Mouse (Mus musculus): ENCODE measurements at regions not wholly inside any gene's neighbourhood (a gene's known extent, or its start where the extent isn't known, plus 50 kb on each side); places are given as distances from the start of the nearest gene placed in this dataset.

- Histone ChIP-seq H3K9ac (no peak overlapping the region), H3K4me3 (no peak overlapping the region), H3K9me3 (no peaks in the 10 kb centered on the region), H3K27me3 (replicated peaks) (no peaks in the 10 kb centered on the region), H3K4me2 (no peak overlapping the region), H3K27ac (no peak overlapping the region), H3K4me1 (no peaks in the 10 kb centered on the region), H3K36me3 (replicated peaks) (no peaks in the 10 kb centered on the region)
- ATAC-seq (replicated peaks) = no peak
- 68% methylated on average over 2 of the region's 2 CpGs for WGBS
Observed at GRCm38 (mm10) chr17:88303991-88304390, 136.5 kb upstream of the Foxn2 start.

GRCm38 (mm10) chr17:88305165-88305564, 135.3 kb upstream of the Foxn2 start:
- H3K4me2 ChIP-seq = no peak overlapping the region
- H3K4me3 ChIP-seq = no peak overlapping the region
- no peaks in the 10 kb centered on the region for H3K4me1 ChIP-seq
- WGBS = 79% methylated on average over 9 of the region's 9 CpGs
- H3K9ac ChIP-seq = no peak overlapping the region
- H3K9me3 ChIP-seq = no peaks in the 10 kb centered on the region
- ATAC-seq (replicated peaks) = no peak
- no peak overlapping the region for H3K27ac ChIP-seq
- no peaks in the 10 kb centered on the region for H3K36me3 ChIP-seq (replicated peaks)
- no peaks in the 10 kb centered on the region for H3K27me3 ChIP-seq (replicated peaks)

GRCm38 (mm10) chr17:88306325-88306724, 134.2 kb upstream of the Foxn2 start:
- no peak overlapping the region for H3K9ac ChIP-seq
- ATAC-seq (replicated peaks) = 0 out of 2 replicates have a peak, but pooled peaks have one; percentile 3
- WGBS = 62% methylated on average over 9 of the region's 9 CpGs

GRCm38 (mm10) chr17:88307082-88307481, 133.4 kb upstream of the Foxn2 start:
- Histone ChIP-seq H3K4me1 (no peaks in the 10 kb centered on the region), H3K27me3 (replicated peaks) (no peaks in the 10 kb centered on the region), H3K9me3 (no peaks in the 10 kb centered on the region), H3K4me3 (no peak overlapping the region), H3K9ac (no peak overlapping the region), H3K4me2 (no peak overlapping the region), H3K27ac (no peak overlapping the region), H3K36me3 (replicated peaks) (no peaks in the 10 kb centered on the region)
- WGBS = 46% methylated on average over 4 of the region's 4 CpGs
- ATAC-seq (replicated peaks) = no peak

More at GRCm38 (mm10) chr17:88306325-88306724, 134.2 kb upstream of the Foxn2 start:
- Histone ChIP-seq H3K9me3 (no peaks in the 10 kb centered on the region), H3K27ac (no peak overlapping the region), H3K4me2 (no peak overlapping the region), H3K4me3 (no peak overlapping the region), H3K27me3 (replicated peaks) (no peaks in the 10 kb centered on the region), H3K4me1 (no peaks in the 10 kb centered on the region), H3K36me3 (replicated peaks) (no peaks in the 10 kb centered on the region)

GRCm38 (mm10) chr17:88307826-88308225, 132.7 kb upstream of the Foxn2 start:
- Histone ChIP-seq H3K27ac (no peak overlapping the region), H3K27me3 (replicated peaks) (no peaks in the 10 kb centered on the region), H3K4me1 (no peaks in the 10 kb centered on the region), H3K9ac (no peak overlapping the region), H3K9me3 (no peaks in the 10 kb centered on the region; the same call in 1 of the 2 replicates), H3K4me3 (no peak overlapping the region), H3K36me3 (replicated peaks) (no peaks in the 10 kb centered on the region), H3K4me2 (no peak overlapping the region)
- WGBS = 94% methylated on average over 9 of the region's 9 CpGs
- ATAC-seq (replicated peaks) = no peak

- no peak overlapping the region for H3K27ac ChIP-seq
- no peaks in the 10 kb centered on the region for H3K4me1 ChIP-seq
- no peaks in the 10 kb centered on the region; the same call in 1 of the 2 replicates for H3K9me3 ChIP-seq
- H3K9ac ChIP-seq = no peak overlapping the region
- no peak overlapping the region for H3K4me3 ChIP-seq
- H3K36me3 ChIP-seq (replicated peaks) = no peaks in the 10 kb centered on the region
- no peak for ATAC-seq (replicated peaks)
- 87% methylated on average over 2 of the region's 2 CpGs for WGBS
- H3K4me2 ChIP-seq = no peak overlapping the region
- no peaks in the 10 kb centered on the region for H3K27me3 ChIP-seq (replicated peaks)
Observed at GRCm38 (mm10) chr17:88312876-88313275, 127.6 kb upstream of the Foxn2 start.

GRCm38 (mm10) chr17:88316213-88316967, 124.1 kb upstream of the Foxn2 start:
- Histone ChIP-seq H3K4me2 (no peak overlapping the region), H3K27me3 (replicated peaks) (no peaks in the 10 kb centered on the region), H3K4me3 (no peak overlapping the region), H3K9me3 (no peaks in the 10 kb centered on the region; the same call in 1 of the 2 replicates), H3K36me3 (replicated peaks) (no peaks in the 10 kb centered on the region), H3K4me1 (no peaks in the 10 kb centered on the region), H3K27ac (peak overlapping the region; percentile 48; the same call in 1 of the 2 replicates), H3K9ac (no peak overlapping the region)
- 46% methylated on average over 15 of the region's 15 CpGs for WGBS
- peak; percentile 92 for ATAC-seq (replicated peaks)

- 75% methylated on average over 5 of the region's 5 CpGs for WGBS
Observed at GRCm38 (mm10) chr17:88317311-88317710, 123.2 kb upstream of the Foxn2 start.

GRCm38 (mm10) chr17:88317806-88318205, 122.7 kb upstream of the Foxn2 start:
- H3K4me3 ChIP-seq = no peak overlapping the region
- H3K9me3 ChIP-seq = no peaks in the 10 kb centered on the region; the same call in 1 of the 2 replicates
- H3K27ac ChIP-seq = no peak overlapping the region
- no peaks in the 10 kb centered on the region for H3K36me3 ChIP-seq (replicated peaks)
- ATAC-seq (replicated peaks) = no peak
- no peak overlapping the region for H3K4me2 ChIP-seq
- no peaks in the 10 kb centered on the region for H3K4me1 ChIP-seq
- WGBS = 86% methylated on average over 7 of the region's 7 CpGs
- peaks cover 9% of the 10 kb centered on the region; the same call in 1 of the 2 replicates for H3K27me3 ChIP-seq (replicated peaks)
- no peak overlapping the region for H3K9ac ChIP-seq

More at GRCm38 (mm10) chr17:88317311-88317710, 123.2 kb upstream of the Foxn2 start:
- Histone ChIP-seq H3K9ac (no peak overlapping the region), H3K4me3 (no peak overlapping the region), H3K4me1 (no peaks in the 10 kb centered on the region), H3K27me3 (replicated peaks) (peaks cover 5% of the 10 kb centered on the region; the same call in 1 of the 2 replicates), H3K4me2 (no peak overlapping the region), H3K27ac (no peak overlapping the region), H3K9me3 (no peaks in the 10 kb centered on the region; the same call in 1 of the 2 replicates), H3K36me3 (replicated peaks) (no peaks in the 10 kb centered on the region)
- no peak for ATAC-seq (replicated peaks)

- Histone ChIP-seq H3K9ac (no peak overlapping the region), H3K4me3 (no peak overlapping the region), H3K27ac (no peak overlapping the region), H3K4me2 (no peak overlapping the region), H3K4me1 (no peaks in the 10 kb centered on the region), H3K27me3 (replicated peaks) (peaks cover 9% of the 10 kb centered on the region; the same call in 1 of the 2 replicates), H3K36me3 (replicated peaks) (no peaks in the 10 kb centered on the region), H3K9me3 (no peaks in the 10 kb centered on the region)
- WGBS = 84% methylated on average over 16 of the region's 16 CpGs
- no peak for ATAC-seq (replicated peaks)
Observed at GRCm38 (mm10) chr17:88318207-88318791, 122.2 kb upstream of the Foxn2 start.

GRCm38 (mm10) chr17:88318936-88319335, 121.6 kb upstream of the Foxn2 start:
- no peaks in the 10 kb centered on the region for H3K36me3 ChIP-seq (replicated peaks)
- H3K9ac ChIP-seq = no peak overlapping the region
- peaks cover 14% of the 10 kb centered on the region for H3K27me3 ChIP-seq (replicated peaks)
- no peak overlapping the region for H3K27ac ChIP-seq
- 72% methylated on average over 5 of the region's 5 CpGs for WGBS
- H3K9me3 ChIP-seq = no peaks in the 10 kb centered on the region
- H3K4me3 ChIP-seq = no peak overlapping the region
- H3K4me1 ChIP-seq = no peaks in the 10 kb centered on the region
- H3K4me2 ChIP-seq = no peak overlapping the region
- no peak for ATAC-seq (replicated peaks)

GRCm38 (mm10) chr17:88320686-88321085, 119.8 kb upstream of the Foxn2 start:
- no peak overlapping the region for H3K4me2 ChIP-seq
- no peaks in the 10 kb centered on the region for H3K9me3 ChIP-seq
- 79% methylated on average over 1 of the region's 1 CpGs for WGBS
- H3K36me3 ChIP-seq (replicated peaks) = no peaks in the 10 kb centered on the region
- peaks cover 8% of the 10 kb centered on the region for H3K4me1 ChIP-seq
- no peak overlapping the region for H3K27ac ChIP-seq
- ATAC-seq (replicated peaks) = no peak
- no peak overlapping the region for H3K9ac ChIP-seq
- H3K4me3 ChIP-seq = no peak overlapping the region
- H3K27me3 ChIP-seq (replicated peaks) = peaks cover 22% of the 10 kb centered on the region
